Mouse (Mus musculus): ENCODE data around the gene Tent4b. TPM values are rescaled to one million over a fixed set of nuclear protein-coding genes. Genes with fewer than 3 reads are reported as not detected.
A peak's percentile ranks its signal among the peaks of the same experiment; 100 is the strongest.

Gene Tent4b
- polyA plus RNA-seq, 1 experiment from 2014 or later: 3.6 TPM

- no peak overlapping the region for H3K27ac ChIP-seq (replicated peaks)
- H3K9ac ChIP-seq (ENCODE audit: low read length): no peak overlapping the region
- 46% methylated on average over 4 of the region's 4 CpGs for WGBS
- no peaks in the 10 kb centered on the region for H3K9me3 ChIP-seq (ENCODE audit: control insufficient read depth, low read length)
- DNase-seq (ENCODE audit: low spot score): no peak
- no peaks in the 10 kb centered on the region for H3K4me1 ChIP-seq (replicated peaks; ENCODE audit: control insufficient read depth, insufficient read depth)
- no peaks in the 10 kb centered on the region for H3K27me3 ChIP-seq (ENCODE audit: control insufficient read depth, insufficient read depth, low read length)
- no peaks in the 10 kb centered on the region for H3K36me3 ChIP-seq (ENCODE audit: control insufficient read depth, insufficient read depth, low read length)
- no peak overlapping the region for H3K4me2 ChIP-seq (replicated peaks; ENCODE audit: low read depth)
- no peak for ATAC-seq (ENCODE audit: low FRiP score, low TSS enrichment)
- H3K4me3 ChIP-seq (ENCODE audit: low read depth, low read length): no peak overlapping the region
- no peak for TF ChIP-seq CTCF (IDR thresholded peaks at IDR 0.05; ENCODE audit: low read depth)
Observed at GRCm38 (mm10) chr8:88221353-88221752, 22.3 kb downstream of the Tent4b start.

GRCm38 (mm10) chr8:88225358-88225757 lies 26.3 kb downstream of the Tent4b start:
- H3K4me3 ChIP-seq (ENCODE audit: low read depth, low read length): no peak overlapping the region
- H3K4me1 ChIP-seq (replicated peaks; ENCODE audit: control insufficient read depth, insufficient read depth): peaks cover 4% of the 10 kb centered on the region; the same call in 1 of the 2 replicates
- ATAC-seq (ENCODE audit: low FRiP score, low TSS enrichment): no peak
- H3K4me2 ChIP-seq (replicated peaks; ENCODE audit: low read depth): no peak overlapping the region
- H3K27ac ChIP-seq (replicated peaks): no peak overlapping the region
- no peaks in the 10 kb centered on the region for H3K9me3 ChIP-seq (ENCODE audit: control insufficient read depth, low read length)
- TF ChIP-seq CTCF (IDR thresholded peaks at IDR 0.05; ENCODE audit: low read depth): no peak
- no peak for TF ChIP-seq EP300 (optimal IDR thresholded peaks at IDR 0.05)
- H3K9ac ChIP-seq (ENCODE audit: low read length): no peak overlapping the region
- H3K36me3 ChIP-seq (ENCODE audit: control insufficient read depth, insufficient read depth, low read length): no peaks in the 10 kb centered on the region
- no peak for DNase-seq (ENCODE audit: low spot score)
- WGBS: 89% methylated on average over 5 of the region's 5 CpGs
- H3K27me3 ChIP-seq (ENCODE audit: control insufficient read depth, insufficient read depth, low read length): no peaks in the 10 kb centered on the region

- TF ChIP-seq CTCF (IDR thresholded peaks at IDR 0.05; ENCODE audit: low read depth) (no peak), EP300 (optimal IDR thresholded peaks at IDR 0.05) (no peak)
- no peaks in the 10 kb centered on the region for H3K27me3 ChIP-seq (ENCODE audit: control insufficient read depth, insufficient read depth, low read length)
- no peak for ATAC-seq (ENCODE audit: low FRiP score, low TSS enrichment)
- H3K36me3 ChIP-seq (ENCODE audit: control insufficient read depth, insufficient read depth, low read length): no peaks in the 10 kb centered on the region
- no peaks in the 10 kb centered on the region for H3K9me3 ChIP-seq (ENCODE audit: control insufficient read depth, low read length)
- H3K4me1 ChIP-seq (replicated peaks; ENCODE audit: control insufficient read depth, insufficient read depth): peaks cover 4% of the 10 kb centered on the region; the same call in 1 of the 2 replicates
- 48% methylated on average over 6 of the region's 6 CpGs for WGBS
- H3K4me2 ChIP-seq (replicated peaks; ENCODE audit: low read depth): no peak overlapping the region
- H3K9ac ChIP-seq (ENCODE audit: low read length): no peak overlapping the region
- H3K4me3 ChIP-seq (ENCODE audit: low read depth, low read length): no peak overlapping the region
- no peak overlapping the region for H3K27ac ChIP-seq (replicated peaks)
- no peak for DNase-seq (ENCODE audit: low spot score)
Observed at GRCm38 (mm10) chr8:88227851-88228250, 28.8 kb downstream of the Tent4b start.

GRCm38 (mm10) chr8:88228286-88228685 lies 29.3 kb downstream of the Tent4b start:
- no peak for DNase-seq (ENCODE audit: low spot score)
- Histone ChIP-seq H3K36me3 (ENCODE audit: control insufficient read depth, insufficient read depth, low read length) (no peaks in the 10 kb centered on the region), H3K4me1 (replicated peaks; ENCODE audit: control insufficient read depth, insufficient read depth) (peaks cover 4% of the 10 kb centered on the region; the same call in 1 of the 2 replicates), H3K27ac (replicated peaks) (no peak overlapping the region), H3K27me3 (ENCODE audit: control insufficient read depth, insufficient read depth, low read length) (no peaks in the 10 kb centered on the region), H3K4me3 (ENCODE audit: low read depth, low read length) (no peak overlapping the region), H3K9ac (ENCODE audit: low read length) (no peak overlapping the region), H3K4me2 (replicated peaks; ENCODE audit: low read depth) (no peak overlapping the region), H3K9me3 (ENCODE audit: control insufficient read depth, low read length) (no peaks in the 10 kb centered on the region)
- 24% methylated on average over 1 of the region's 1 CpGs for WGBS
- ATAC-seq (ENCODE audit: low FRiP score, low TSS enrichment): 0 out of 2 replicates have a peak, but pooled peaks have one; percentile 45
- TF ChIP-seq EP300 (optimal IDR thresholded peaks at IDR 0.05) (no peak), CTCF (IDR thresholded peaks at IDR 0.05; ENCODE audit: low read depth) (no peak)

GRCm38 (mm10) chr8:88228800-88229199 lies 29.8 kb downstream of the Tent4b start:
- no peak overlapping the region for H3K4me2 ChIP-seq (replicated peaks; ENCODE audit: low read depth)
- H3K27ac ChIP-seq (replicated peaks): no peak overlapping the region

GRCm38 (mm10) chr8:88236666-88237065 lies 37.7 kb downstream of the Tent4b start:
- no peak overlapping the region for H3K9ac ChIP-seq (ENCODE audit: low read length)
- 65% methylated on average over 2 of the region's 2 CpGs for WGBS
- no peak overlapping the region for H3K27ac ChIP-seq (replicated peaks)
- no peaks in the 10 kb centered on the region for H3K9me3 ChIP-seq (ENCODE audit: control insufficient read depth, low read length)
- H3K36me3 ChIP-seq (ENCODE audit: control insufficient read depth, insufficient read depth, low read length): no peaks in the 10 kb centered on the region
- no peak overlapping the region for H3K4me2 ChIP-seq (replicated peaks; ENCODE audit: low read depth)
- no peaks in the 10 kb centered on the region for H3K27me3 ChIP-seq (ENCODE audit: control insufficient read depth, insufficient read depth, low read length)
- H3K4me3 ChIP-seq (ENCODE audit: low read depth, low read length): no peak overlapping the region
- DNase-seq (ENCODE audit: low spot score) (no peak), ATAC-seq (ENCODE audit: low FRiP score, low TSS enrichment) (no peak)
- no peaks in the 10 kb centered on the region for H3K4me1 ChIP-seq (replicated peaks; ENCODE audit: control insufficient read depth, insufficient read depth)
- TF ChIP-seq EP300 (optimal IDR thresholded peaks at IDR 0.05) (no peak), CTCF (IDR thresholded peaks at IDR 0.05; ENCODE audit: low read depth) (no peak)

More at GRCm38 (mm10) chr8:88228800-88229199, 29.8 kb downstream of the Tent4b start:
- no peaks in the 10 kb centered on the region for H3K27me3 ChIP-seq (ENCODE audit: control insufficient read depth, insufficient read depth, low read length)
- peak; percentile 35 for DNase-seq (ENCODE audit: low spot score)
- ATAC-seq (ENCODE audit: low FRiP score, low TSS enrichment): no peak; the same call in 1 of the 2 replicates
- no peak for TF ChIP-seq CTCF (IDR thresholded peaks at IDR 0.05; ENCODE audit: low read depth)
- TF ChIP-seq EP300 (optimal IDR thresholded peaks at IDR 0.05): no peak
- WGBS: 0% methylated on average over 1 of the region's 1 CpGs
- no peaks in the 10 kb centered on the region for H3K36me3 ChIP-seq (ENCODE audit: control insufficient read depth, insufficient read depth, low read length)
- H3K4me1 ChIP-seq (replicated peaks; ENCODE audit: control insufficient read depth, insufficient read depth): peaks cover 4% of the 10 kb centered on the region; the same call in 1 of the 2 replicates
- no peak overlapping the region for H3K4me3 ChIP-seq (ENCODE audit: low read depth, low read length)
- H3K9ac ChIP-seq (ENCODE audit: low read length): no peak overlapping the region
- H3K9me3 ChIP-seq (ENCODE audit: control insufficient read depth, low read length): no peaks in the 10 kb centered on the region

Data from stomach, postnatal 0 days (tissue).